Mouse (Mus musculus) layer of hippocampus, adult 8-10 months (tissue): ENCODE results near the gene Khk. TPM values are rescaled to one million over a fixed set of nuclear protein-coding genes. Genes with fewer than 3 reads are reported as not detected.
"Not testable (repeated sequence)": the region's sequence is repeated elsewhere in the genome, so short reads cannot be mapped to it uniquely, and the experiment has no call there.

Experiments used
- DNase-seq, 2 experiments: peaks; one replicate each; pipeline ENCODE4 v3.0.0; 2022; ENCODE audit warnings: low spot score in 2 of 2
- total RNA-seq, 4 experiments: library from RNA; stranded (reverse); gene quantifications; 2 replicates each; pipeline ENCODE4 v1.2.4; 2022

The Khk gene
- total RNA-seq = 10 to 100 TPM; 13.2 to 23.8 (median 16.8) TPM

GRCm38 (mm10) chr5:30921256-30922033, at the start of gene Khk:
Gene Khk, plus strand, starts transcription at chr5:30921431.
- DNase-seq = peak; percentile 71 to 86

GRCm38 (mm10) chr5:30872574-30872973, 48.7 kb upstream of the Khk start:
- DNase-seq = no peak

GRCm38 (mm10) chr5:30874365-30874764, 46.9 kb upstream of the Khk start:
- DNase-seq = no peak

GRCm38 (mm10) chr5:30878616-30879015, 42.6 kb upstream of the Khk start:
- peak; percentile 38 to 56 for DNase-seq

- DNase-seq = no peak
Observed at GRCm38 (mm10) chr5:30879347-30879943, 41.8 kb upstream of the Khk start.

GRCm38 (mm10) chr5:30881839-30882238, 39.4 kb upstream of the Khk start:
- DNase-seq = not testable (repeated sequence)

- DNase-seq = no peak
Observed at GRCm38 (mm10) chr5:30886209-30886608, 35.0 kb upstream of the Khk start.

GRCm38 (mm10) chr5:30886731-30887130, 34.5 kb upstream of the Khk start:
- DNase-seq = no peak

GRCm38 (mm10) chr5:30887331-30887761, 33.9 kb upstream of the Khk start:
- DNase-seq = no peak

GRCm38 (mm10) chr5:30887858-30888336, 33.3 kb upstream of the Khk start:
- peak; percentile 90 to 97 for DNase-seq

GRCm38 (mm10) chr5:30888337-30889087, 32.7 kb upstream of the Khk start, which contains the start of gene Agbl5:
Gene Agbl5, plus strand, starts transcription at chr5:30888694.
- peak; percentile 93 to 95 for DNase-seq

- DNase-seq = peak in 1 of 2 experiments; percentile 55
Observed at GRCm38 (mm10) chr5:30889088-30889754, 32.0 kb upstream of the Khk start.

GRCm38 (mm10) chr5:30890375-30890774, 30.9 kb upstream of the Khk start:
- DNase-seq = no peak

- DNase-seq = no peak
Observed at GRCm38 (mm10) chr5:30901860-30902259, 19.4 kb upstream of the Khk start.

GRCm38 (mm10) chr5:30907413-30908059, 13.7 kb upstream of the Khk start, which contains the start of gene Ost4:
Gene Ost4, minus strand, starts transcription at chr5:30907788.
- peak; percentile 93 to 95 for DNase-seq

GRCm38 (mm10) chr5:30908426-30909299, 12.6 kb upstream of the Khk start:
- no peak for DNase-seq

GRCm38 (mm10) chr5:30909300-30909659, 12.0 kb upstream of the Khk start:
- DNase-seq = no peak

GRCm38 (mm10) chr5:30909863-30910262, 11.4 kb upstream of the Khk start:
- no peak for DNase-seq

- no peak for DNase-seq
Observed at GRCm38 (mm10) chr5:30910481-30910880, 10.8 kb upstream of the Khk start.

- no peak for DNase-seq
Observed at GRCm38 (mm10) chr5:30912156-30912555, 9.1 kb upstream of the Khk start.
